Mouse (Mus musculus) G1E (cell line): ENCODE data around the gene Zfp12.

Experiments
- CTCF ChIP-seq: IDR thresholded peaks from 2 replicates; pipeline ENCODE4 v1.5.1; 2012; ENCODE audit warnings: low read depth, low read length, inconsistent platforms, mixed read lengths
- GATA1 ChIP-seq: IDR thresholded peaks from 2 replicates; pipeline ENCODE4 v1.6.1; 2012; ENCODE audit warnings: borderline replicate concordance, low read length, inconsistent platforms, mixed read lengths
- POLR2AphosphoS5 ChIP-seq: IDR thresholded peaks from 2 replicates; pipeline ENCODE4 v1.6.1; 2012; ENCODE audit warnings: low read depth, low read length, inconsistent platforms; ENCODE audit not compliant: insufficient replicate concordance
- TAL1 ChIP-seq: conservative IDR thresholded peaks from 2 replicates; pipeline ENCODE4 v1.6.1; 2012; ENCODE audit warnings: low read depth, low read length, inconsistent platforms, mixed read lengths

DNA sequence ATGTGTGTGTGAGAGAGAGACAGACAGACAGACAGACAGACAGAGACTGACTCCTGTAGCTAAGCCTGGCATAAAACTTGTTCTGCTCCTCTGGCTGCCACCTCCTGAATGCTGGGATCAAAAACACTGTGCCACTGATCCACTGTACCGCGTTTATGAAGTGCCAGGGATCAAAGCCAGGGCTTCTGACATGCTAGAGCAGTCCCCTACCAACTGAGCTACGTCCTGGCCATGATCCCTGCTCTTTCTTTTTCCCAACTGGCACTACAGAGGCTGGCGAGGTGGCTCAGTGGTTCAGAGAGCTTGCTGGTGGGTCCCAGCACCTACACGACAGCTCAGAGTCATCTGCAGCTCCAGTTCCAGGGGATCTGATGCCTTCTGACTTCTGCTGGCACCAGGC lies 40.8 kb downstream of the Zfp12 start:
- TF ChIP-seq CTCF (no peak), POLR2AphosphoS5 (no peak), TAL1 (no peak), GATA1 (no peak)
